Mouse (Mus musculus) liver, embryonic 13.5 days (tissue): ENCODE measurements around the gene Il10. TPM values are rescaled to one million over a fixed set of nuclear protein-coding genes. Genes with fewer than 3 reads are reported as not detected.
A peak's percentile ranks its signal among the peaks of the same experiment; 100 is the strongest.

Experiments
- ATAC-seq: fragments of 200-750 bp; cut with Nextera tagmentation; 2 replicates; pipeline ENCODE4 v1.8.0; 2017; ENCODE audit warnings: low read depth, mild to moderate bottlenecking, moderate number of reproducible peaks, moderate library complexity
- DNase-seq: peaks from one replicate; pipeline ENCODE4 v3.0.0; 2022
- H3K27ac ChIP-seq: fragments of 300-500 bp; sonication (generic); 2 replicates; pipeline ENCODE4 v1.5.1; 2015; ENCODE audit warnings: moderate library complexity, mild to moderate bottlenecking, inconsistent platforms
- H3K27me3 ChIP-seq: fragments of 300-500 bp; sonication (generic); 2 replicates; pipeline ENCODE4 v1.6.1; 2015; ENCODE audit warnings: mild to moderate bottlenecking, inconsistent platforms
- H3K36me3 ChIP-seq: fragments of 300-500 bp; sonication (generic); 2 replicates; pipeline ENCODE4 v1.6.1; 2015; ENCODE audit warnings: mild to moderate bottlenecking, inconsistent platforms
- H3K4me1 ChIP-seq: fragments of 300-500 bp; sonication (generic); replicated peaks from 2 replicates; pipeline ENCODE4 v1.6.1; 2015; ENCODE audit warnings: inconsistent platforms
- H3K4me2 ChIP-seq: fragments of 300-500 bp; sonication (generic); 2 replicates; pipeline ENCODE4 v1.6.1; 2015; ENCODE audit warnings: inconsistent platforms, mild to moderate bottlenecking, moderate library complexity
- H3K4me3 ChIP-seq: fragments of 300-500 bp; sonication (generic); replicated peaks from 2 replicates; pipeline ENCODE4 v1.5.1; 2015; ENCODE audit warnings: mild to moderate bottlenecking, inconsistent platforms
- H3K9ac ChIP-seq: fragments of 300-500 bp; sonication (generic); 2 replicates; pipeline ENCODE4 v1.6.1; 2015; ENCODE audit warnings: mild to moderate bottlenecking, inconsistent platforms
- H3K9me3 ChIP-seq: fragments of 300-500 bp; sonication (generic); replicated peaks from 2 replicates; pipeline ENCODE4 v1.6.1; 2016; ENCODE audit warnings: inconsistent platforms
- WGBS: fragments of 180-500 bp; shearing (Covaris S2); methylation state at CpG from one replicate; pipeline ENCODE4 v1.1.7; 2015; ENCODE audit not compliant: insufficient replicate concordance; 5-methylcytosine and 5-hydroxymethylcytosine counted together
- polyA plus RNA-seq: library from polyadenylated mRNA; unstranded; fragments of >200 nt; fragmentation: Nextera tagmentation; extraction: Ambion mirVana; gene quantifications from 2 replicates; pipeline ENCODE4 v1.2.1, GENCODE M21; 2015

The Il10 gene
- polyA plus RNA-seq, 1 experiment from 2014 or later, result not detected

- no peak overlapping the region for H3K4me3 ChIP-seq
- peaks cover 81% of the 10 kb centered on the region for H3K4me1 ChIP-seq
- H3K36me3 ChIP-seq, result peaks cover 3% of the 10 kb centered on the region
- 78% methylated on average over 6 of the region's 6 CpGs for whole genome bisulfite sequencing
- H3K4me2 ChIP-seq, result no peak overlapping the region
- DNase-seq (no peak), ATAC-seq (no peak)
- no peak overlapping the region for H3K27ac ChIP-seq
- H3K27me3 ChIP-seq, result no peaks in the 10 kb centered on the region
- H3K9me3 ChIP-seq, result no peaks in the 10 kb centered on the region
- no peak overlapping the region for H3K9ac ChIP-seq
These were observed 43.2 kb downstream of the Il10 start for GRCm38 (mm10) chr1:131062821-131063220.

- DNase-seq, result no peak
- Histone ChIP-seq H3K4me3 (no peak overlapping the region), H3K4me2 (no peak overlapping the region), H3K9ac (no peak overlapping the region), H3K4me1 (peaks cover 92% of the 10 kb centered on the region), H3K9me3 (no peaks in the 10 kb centered on the region), H3K27me3 (no peaks in the 10 kb centered on the region), H3K27ac (no peak overlapping the region), H3K36me3 (no peaks in the 10 kb centered on the region)
- WGBS, result 45% methylated on average over 6 of the region's 6 CpGs
- ATAC-seq, result peak; percentile 39
These were observed 44.6 kb downstream of the Il10 start for GRCm38 (mm10) chr1:131064202-131064601.

- WGBS, result 31% methylated on average over 10 of the region's 10 CpGs
- H3K4me1 ChIP-seq, result peaks cover 75% of the 10 kb centered on the region
These were observed 48.5 kb downstream of the Il10 start for GRCm38 (mm10) chr1:131068011-131068727.

GRCm38 (mm10) chr1:131069010-131069409 is 49.4 kb downstream of the Il10 start:
- 78% methylated on average over 7 of the region's 7 CpGs for WGBS
- peak overlapping the region; percentile 57 for H3K4me2 ChIP-seq
- no peak overlapping the region for H3K4me3 ChIP-seq
- DNase-seq (no peak), ATAC-seq (no peak)
- peak overlapping the region; percentile 83 for H3K27ac ChIP-seq
- H3K9me3 ChIP-seq, result no peaks in the 10 kb centered on the region
- H3K27me3 ChIP-seq, result no peaks in the 10 kb centered on the region
- peak overlapping the region; percentile 7; the same call in 1 of the 2 replicates for H3K9ac ChIP-seq
- H3K36me3 ChIP-seq, result no peaks in the 10 kb centered on the region
- H3K4me1 ChIP-seq, result peaks cover 75% of the 10 kb centered on the region

More at GRCm38 (mm10) chr1:131068011-131068727, 48.5 kb downstream of the Il10 start:
- Histone ChIP-seq H3K36me3 (no peaks in the 10 kb centered on the region), H3K9ac (peak overlapping the region; percentile 33; the same call in 1 of the 2 replicates), H3K4me3 (0 out of 2 replicates have a peak overlapping the region, but pooled peaks have one; percentile 16), H3K27ac (peak overlapping the region; percentile 83), H3K27me3 (no peaks in the 10 kb centered on the region), H3K9me3 (no peaks in the 10 kb centered on the region), H3K4me2 (peak overlapping the region; percentile 57)
- peak; percentile 99 for ATAC-seq
- peak; percentile 56 for DNase-seq

GRCm38 (mm10) chr1:131072376-131072990 is 52.8 kb downstream of the Il10 start:
- Histone ChIP-seq H3K27me3 (no peaks in the 10 kb centered on the region), H3K27ac (no peak overlapping the region), H3K36me3 (no peaks in the 10 kb centered on the region), H3K4me2 (no peak overlapping the region), H3K4me3 (no peak overlapping the region), H3K9ac (0 out of 2 replicates have a peak overlapping the region, but pooled peaks have one; percentile 2), H3K9me3 (no peaks in the 10 kb centered on the region), H3K4me1 (peaks cover 83% of the 10 kb centered on the region)
- ATAC-seq (no peak), DNase-seq (no peak)
- WGBS, result 58% methylated on average over 7 of the region's 7 CpGs

GRCm38 (mm10) chr1:131074524-131074938 is 54.9 kb downstream of the Il10 start:
- Histone ChIP-seq H3K4me2 (peak overlapping the region; percentile 15), H3K9me3 (no peaks in the 10 kb centered on the region), H3K4me1 (peaks cover 76% of the 10 kb centered on the region), H3K4me3 (no peak overlapping the region), H3K27ac (peak overlapping the region; percentile 35), H3K27me3 (no peaks in the 10 kb centered on the region), H3K9ac (no peak overlapping the region), H3K36me3 (no peaks in the 10 kb centered on the region)
- 18% methylated on average over 8 of the region's 8 CpGs for WGBS
- peak; percentile 27 for ATAC-seq
- DNase-seq, result no peak

Other genes starting within 250 kb of the Il10 start
- gene Fcamr, start 218.9 kb upstream of the Il10 start, polyA plus RNA-seq, result not detected in 2 replicates
- 0.13 and 0.21 TPM in 2 replicates for gene Pigr, start 193.2 kb upstream of the Il10 start, polyA plus RNA-seq
- gene Fcmr, start 154.2 kb upstream of the Il10 start, polyA plus RNA-seq, result not detected in 2 replicates
- not detected in 2 replicates for gene Il24, start 132.4 kb upstream of the Il10 start, polyA plus RNA-seq
- not detected in 2 replicates for gene Il20, start 108.4 kb upstream of the Il10 start, polyA plus RNA-seq
- gene Il19, start 79.7 kb upstream of the Il10 start, polyA plus RNA-seq, result not detected in 2 replicates
- gene Mapkapk2, start 78.0 kb downstream of the Il10 start, polyA plus RNA-seq, result 12.0 and 12.3 TPM in 2 replicates
- 16.9 and 19.8 TPM in 2 replicates for gene Dyrk3, start 118.5 kb downstream of the Il10 start, polyA plus RNA-seq
- 32.3 and 34.4 TPM in 2 replicates for gene Eif2d, start 133.3 kb downstream of the Il10 start, polyA plus RNA-seq
- 3.9 and 4.7 TPM in 2 replicates for gene Rassf5, start 225.4 kb downstream of the Il10 start, polyA plus RNA-seq